Mouse (Mus musculus) MEL-GATA-1-ER (cell line): ENCODE results near the gene Ppm1b.

Source experiments
- DNase-seq: peaks from one replicate; pipeline ENCODE4 v3.0.0-alpha.2; 2012; ENCODE audit warnings: low read depth; ENCODE audit errors: extremely low read depth

The Ppm1b gene

DNA sequence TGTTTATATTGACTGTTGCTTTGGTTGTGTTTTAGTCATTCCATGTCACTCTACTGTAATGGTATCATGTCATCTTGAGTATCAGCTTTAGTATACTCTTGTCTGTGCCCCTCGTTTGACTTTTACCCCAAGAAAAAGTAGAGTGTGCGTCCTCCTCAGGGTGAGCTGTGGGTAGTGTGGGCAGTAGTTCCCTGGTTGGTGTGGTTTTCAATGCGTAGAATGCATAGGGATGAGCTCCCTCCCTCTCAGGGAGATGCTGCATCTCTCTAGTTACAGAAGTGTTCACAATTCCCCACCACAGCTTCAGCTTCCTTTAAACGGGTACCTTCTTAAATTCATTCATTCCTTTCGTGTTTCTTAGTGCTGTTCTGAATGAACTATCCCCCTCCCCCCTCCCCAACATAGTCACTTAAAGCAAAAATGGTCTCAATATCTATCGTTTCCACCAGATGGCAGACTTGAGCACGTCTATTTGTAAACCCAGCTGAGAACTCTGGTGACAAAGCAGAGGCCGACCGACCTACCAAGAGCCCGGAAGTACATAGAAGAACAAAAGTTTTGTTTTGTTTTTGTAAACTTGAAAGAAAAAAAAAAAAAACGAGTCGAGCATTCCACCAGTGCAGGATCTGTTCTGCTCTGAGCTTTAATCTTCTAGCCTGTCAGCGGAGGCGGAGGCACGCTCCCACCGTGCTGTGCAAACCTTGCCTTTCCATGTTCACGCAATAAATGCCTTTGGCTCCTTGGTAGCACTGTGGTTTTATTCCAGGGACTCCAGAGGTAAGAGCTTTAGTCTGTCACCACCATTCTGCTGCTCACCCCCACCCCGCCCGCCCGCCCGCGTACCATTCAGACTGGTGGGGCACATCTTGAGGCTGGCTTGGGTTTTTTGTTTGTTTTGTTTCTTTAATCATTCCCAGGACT is 67.0 kb downstream of the Ppm1b start:
- peak; percentile 21 for DNase-seq

DNA sequence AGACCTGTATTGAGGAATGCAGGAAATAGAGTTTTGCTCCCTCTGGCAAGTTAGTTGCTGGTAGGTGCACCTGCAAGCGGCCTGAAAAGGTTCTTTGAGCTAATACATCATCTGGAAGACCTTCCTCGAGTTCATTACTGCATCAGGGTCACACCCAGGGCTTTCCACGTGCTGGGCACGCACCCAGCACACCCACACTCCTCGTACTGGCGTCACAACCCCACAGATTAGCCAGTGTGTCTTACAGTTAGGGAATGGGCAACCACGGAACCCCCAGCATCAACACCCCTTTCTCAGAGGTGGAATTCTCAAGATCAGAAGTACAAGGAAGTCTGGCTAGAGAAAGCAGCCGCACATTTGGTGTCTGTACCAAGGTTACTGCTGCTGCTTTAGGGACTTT is 67.7 kb downstream of the Ppm1b start:
- DNase-seq, result no peak

DNA sequence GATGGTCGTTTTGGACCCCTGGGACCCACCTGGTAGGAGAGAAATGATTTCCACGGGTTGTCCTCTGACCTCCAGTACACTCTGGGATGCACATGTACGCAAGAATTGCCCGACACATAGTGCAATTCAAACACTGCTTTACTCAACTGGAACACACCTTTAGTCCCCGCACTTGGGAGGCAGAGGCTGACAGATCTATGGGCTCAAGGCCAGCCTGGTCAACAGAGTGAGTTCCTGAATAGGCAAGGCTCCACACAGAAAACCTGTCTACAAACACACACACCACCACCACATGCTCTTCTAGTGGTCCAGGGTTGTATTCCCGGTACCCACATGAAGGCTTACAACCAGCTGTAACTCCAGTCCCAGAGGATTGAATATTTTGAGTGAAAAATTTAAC is 68.6 kb downstream of the Ppm1b start:
- no peak for DNase-seq

DNA sequence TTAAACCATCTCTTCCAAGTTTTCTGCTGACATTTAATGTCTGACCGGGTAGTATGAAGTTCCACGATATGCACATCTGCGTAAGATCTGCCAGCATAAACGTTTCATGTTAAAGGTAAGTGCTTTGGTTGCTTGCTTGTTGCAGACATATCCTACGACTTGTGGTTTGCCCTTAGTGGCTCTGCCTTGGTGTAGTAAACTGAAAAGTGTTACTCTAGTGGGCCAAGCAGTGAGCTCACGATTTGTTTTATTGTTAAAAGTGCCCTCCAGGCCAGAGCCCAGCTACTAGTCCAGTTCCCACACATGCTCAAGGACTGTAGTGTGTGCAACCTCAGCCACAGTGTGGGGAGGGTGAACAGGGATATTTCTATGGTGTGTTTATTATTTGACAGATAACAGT is 69.9 kb downstream of the Ppm1b start:
- no peak for DNase-seq

DNA sequence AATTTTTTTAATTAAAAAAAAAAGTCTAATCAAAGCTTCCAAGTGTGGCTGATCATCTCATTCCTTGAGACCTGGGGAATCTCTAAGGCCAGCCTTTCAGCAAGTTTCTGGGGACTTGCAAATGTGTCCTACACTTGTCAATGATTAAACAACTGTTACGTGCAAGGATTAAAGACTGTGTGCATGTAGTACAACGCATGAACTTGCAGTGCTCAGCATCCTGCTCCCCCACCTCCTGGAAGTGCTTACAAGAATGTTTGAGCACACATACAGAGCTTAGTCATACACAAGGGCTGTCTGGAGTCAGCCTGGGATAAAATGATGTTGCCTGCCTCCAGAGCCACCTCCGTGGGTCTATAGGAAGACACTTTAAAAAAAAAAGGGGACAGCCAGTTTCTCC is 70.7 kb downstream of the Ppm1b start:
- DNase-seq, result no peak

DNA sequence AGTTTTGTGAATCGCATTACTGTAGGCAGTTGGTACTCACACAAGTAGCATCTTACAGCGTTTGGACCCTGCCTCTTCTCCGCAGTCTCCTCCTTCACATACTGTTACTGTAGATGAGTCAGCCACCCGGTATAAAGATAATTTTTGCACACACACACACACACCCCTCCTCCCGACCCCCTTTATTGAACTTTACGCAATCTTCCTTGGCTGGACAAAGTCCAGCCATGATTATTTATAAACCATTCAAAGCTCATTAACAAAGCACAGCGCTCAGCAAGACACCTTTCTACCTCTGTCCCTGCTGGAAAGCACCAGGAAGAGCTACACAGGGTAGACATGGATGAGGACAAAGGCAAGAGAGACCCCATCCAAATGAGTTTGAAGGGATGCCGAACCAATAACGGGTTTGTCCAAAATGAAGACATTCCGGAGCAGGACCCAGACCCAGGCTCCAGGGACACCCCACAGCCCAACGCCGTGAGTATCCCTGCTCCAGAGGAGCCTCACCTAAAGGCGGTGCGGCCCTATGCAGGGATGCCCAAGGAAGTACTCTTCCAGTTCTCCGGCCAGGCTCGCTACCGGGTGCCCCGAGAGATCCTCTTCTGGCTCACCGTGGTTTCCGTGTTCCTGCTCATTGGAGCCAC is 71.7 kb downstream of the Ppm1b start, which contains the start of gene Slc3a1:
TSS of gene Slc3a1 (plus strand) at position 284 of the 647 bp plus-strand sequence.
- no peak for DNase-seq

DNA sequence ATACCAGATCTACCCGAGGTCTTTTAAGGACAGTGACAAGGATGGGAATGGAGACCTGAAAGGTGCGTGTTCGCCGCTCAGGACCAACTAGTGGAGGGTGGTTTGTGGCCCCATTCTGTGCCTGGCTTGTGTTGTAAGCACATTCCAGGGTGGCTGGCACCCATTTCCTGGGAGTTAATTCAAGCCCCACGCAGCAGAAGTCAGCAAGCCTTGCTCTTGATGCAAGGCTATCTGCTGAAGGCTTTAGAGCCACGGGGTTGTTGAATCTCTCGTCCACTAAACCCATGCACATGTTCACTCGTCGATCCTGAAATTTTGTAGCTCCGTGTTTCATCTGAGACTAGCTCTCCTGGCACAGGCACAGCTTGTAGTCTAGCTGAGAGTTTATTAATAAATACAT is 72.3 kb downstream of the Ppm1b start:
- DNase-seq, result no peak

DNA sequence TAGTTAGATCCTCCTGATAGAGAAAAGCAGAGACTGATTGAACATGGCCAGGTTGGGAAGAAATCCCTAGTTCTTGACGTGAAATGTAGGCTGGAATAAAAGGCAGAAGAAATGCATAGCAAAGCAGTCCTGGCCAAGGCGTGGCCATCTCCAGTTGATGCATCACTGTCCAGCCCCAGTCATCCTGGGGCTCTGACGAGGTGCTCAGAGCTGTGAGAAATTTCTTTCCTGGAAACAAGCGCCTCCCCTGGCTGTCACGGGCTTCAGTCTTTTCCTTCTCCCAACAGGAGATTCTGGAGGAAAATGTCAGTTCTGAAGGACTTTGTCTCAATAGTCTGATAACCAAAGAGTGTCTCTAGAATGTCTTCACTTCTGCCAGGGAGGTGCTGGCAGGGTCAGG is 74.1 kb downstream of the Ppm1b start:
- DNase-seq, result no peak

DNA sequence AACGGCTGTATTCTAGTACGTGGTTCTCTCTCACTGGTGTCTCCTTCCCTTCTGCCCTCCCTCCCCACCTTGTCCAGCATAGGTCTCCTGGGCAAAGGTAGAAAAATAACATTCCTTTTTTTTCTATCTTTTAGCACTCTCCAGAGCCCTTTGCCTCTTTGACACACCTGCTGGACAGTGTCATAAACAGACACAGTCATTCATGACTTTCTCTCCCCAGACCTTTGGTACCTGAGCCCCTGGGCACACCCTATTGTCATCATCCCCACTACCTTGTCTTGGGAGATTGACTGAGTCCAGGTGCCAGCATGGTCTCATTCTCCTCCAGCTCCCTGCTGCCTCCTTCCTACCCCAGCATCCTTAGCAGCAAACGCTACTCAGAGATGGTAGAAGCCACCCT is 76.5 kb downstream of the Ppm1b start:
- DNase-seq, result no peak

DNA sequence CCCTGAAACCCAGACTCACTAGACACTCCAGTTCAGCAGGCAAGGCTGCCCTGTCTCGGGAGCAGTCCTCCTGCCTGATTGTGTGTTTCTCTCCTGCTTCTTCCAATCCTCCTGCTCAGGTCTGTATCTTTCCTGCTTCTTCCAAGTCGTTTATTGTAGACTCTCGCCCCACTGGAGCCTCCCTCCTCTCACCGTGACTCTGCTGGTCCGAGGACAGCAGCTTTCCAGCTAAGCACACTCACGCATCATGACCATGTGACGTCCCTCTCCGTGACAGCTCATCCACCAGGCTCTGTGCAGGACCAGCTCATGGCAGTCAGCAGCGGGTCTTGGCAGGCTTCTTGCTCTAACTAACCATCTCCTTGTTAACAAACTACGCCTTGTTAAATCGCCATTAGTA is 77.5 kb downstream of the Ppm1b start:
- DNase-seq, result no peak

DNA sequence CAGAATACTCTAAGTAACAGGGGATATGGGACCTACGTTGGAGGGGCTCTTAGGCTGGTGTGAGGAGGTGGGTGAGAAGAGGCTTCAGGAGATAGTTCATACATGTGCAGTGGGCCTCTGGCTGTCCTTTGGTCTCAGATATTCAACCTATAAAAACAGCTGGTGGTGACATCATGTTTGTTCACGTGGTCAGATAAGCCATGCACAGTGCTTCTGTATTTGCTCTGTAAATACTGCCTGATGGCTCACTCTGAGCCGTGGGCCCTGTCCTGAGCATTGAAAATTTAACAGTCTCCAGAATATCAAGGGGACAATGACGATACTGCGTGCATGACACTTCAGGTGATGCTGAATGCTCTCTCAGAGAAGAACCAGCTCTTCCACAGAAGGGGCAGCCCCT is 81.3 kb downstream of the Ppm1b start:
- no peak for DNase-seq

DNA sequence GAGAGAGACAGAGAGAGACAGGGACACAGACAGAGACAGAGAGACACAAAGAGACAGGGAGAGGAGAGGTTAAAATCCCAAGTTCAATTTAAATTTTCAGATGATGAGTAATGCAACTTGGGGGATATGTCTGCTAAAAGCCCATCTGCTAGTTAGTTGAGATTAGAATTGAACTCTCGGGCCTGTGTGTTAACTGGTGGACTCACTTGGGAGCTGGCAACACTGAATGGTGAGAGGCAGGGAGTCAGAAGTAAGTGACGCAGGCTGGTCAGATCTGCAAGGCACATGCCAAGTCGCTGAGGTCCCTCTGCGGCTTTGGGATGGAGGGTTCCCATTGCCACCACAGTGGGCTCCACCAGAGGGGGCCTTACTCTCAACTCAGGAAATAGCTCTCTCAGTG is 81.8 kb downstream of the Ppm1b start:
- DNase-seq, result no peak

DNA sequence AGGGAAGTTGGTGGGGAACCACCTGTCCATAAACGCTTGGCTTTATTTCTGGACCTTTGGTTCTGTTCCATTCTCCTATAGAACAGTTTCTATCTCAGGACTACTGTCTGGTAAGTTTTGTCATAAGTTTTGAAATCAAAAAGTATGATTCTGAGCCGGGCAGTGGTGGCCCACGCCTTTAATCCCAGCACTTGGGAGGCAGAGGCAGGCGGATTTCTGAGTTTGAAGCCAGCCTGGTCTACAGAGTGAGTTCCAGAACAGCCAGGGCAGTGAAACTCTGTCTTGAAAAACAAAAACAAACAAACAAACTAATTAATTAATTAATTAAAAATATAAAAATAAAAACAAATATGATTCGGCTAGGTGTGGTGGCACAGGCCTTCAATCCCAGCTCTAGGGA is 82.2 kb downstream of the Ppm1b start:
- no peak for DNase-seq

DNA sequence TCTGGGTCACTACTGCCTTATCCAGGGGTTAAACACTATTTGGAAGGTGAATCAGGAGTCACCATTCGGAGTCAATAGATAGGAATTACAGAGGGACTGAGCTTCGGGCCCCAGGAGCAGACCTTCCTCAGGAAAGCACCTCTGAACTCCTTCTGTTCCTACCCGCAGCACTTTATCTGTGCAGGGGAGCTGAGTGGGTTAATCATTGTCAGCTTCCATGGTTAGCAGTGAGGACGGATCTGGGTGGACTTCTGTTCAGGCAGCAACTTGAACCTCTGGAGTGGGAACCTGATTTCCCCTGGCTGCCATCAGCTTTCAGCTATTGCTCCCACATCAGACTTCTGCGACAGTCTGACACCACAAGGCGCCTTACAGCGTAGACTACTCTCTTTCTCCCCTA is 84.4 kb downstream of the Ppm1b start:
- no peak for DNase-seq

DNA sequence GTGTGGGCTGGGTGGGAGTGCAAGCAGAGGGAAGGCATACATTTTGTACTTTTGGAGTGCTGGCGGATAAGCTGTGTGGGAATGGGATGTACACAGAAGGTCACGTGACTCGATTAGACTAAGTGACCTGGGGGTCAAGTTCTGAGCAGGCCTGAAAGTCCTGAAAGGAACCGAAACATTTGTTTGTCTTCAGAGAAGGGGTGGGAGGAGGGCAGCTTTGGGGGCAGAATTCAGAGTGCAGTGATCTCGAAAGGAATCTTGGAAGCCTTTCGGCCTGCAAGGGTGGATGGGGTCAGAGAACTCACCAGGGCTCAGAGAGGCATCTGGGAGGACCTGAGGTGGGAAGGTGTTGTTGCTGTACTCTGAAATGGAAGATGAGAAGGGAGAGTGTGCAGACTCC is 85.9 kb downstream of the Ppm1b start:
- DNase-seq, result no peak

DNA sequence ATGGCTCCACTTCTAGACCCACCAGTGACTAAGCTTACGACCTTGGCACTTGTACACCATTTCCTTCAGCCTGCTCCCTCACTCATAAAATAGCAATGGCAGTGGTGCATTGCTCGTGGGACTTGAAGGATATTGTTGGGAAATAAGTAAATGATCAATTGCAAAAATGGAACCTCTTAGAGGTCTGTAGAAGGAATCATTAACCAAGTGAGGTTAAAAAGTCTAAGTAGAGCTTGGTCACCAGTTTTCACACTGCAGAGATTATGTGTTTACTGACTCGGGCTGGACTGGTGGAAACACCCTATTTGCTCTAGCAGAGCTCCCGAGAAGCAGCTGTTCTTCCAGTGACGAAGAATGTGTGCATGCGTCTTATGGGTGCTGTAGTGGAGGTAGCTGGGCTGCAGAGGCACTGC is 86.9 kb downstream of the Ppm1b start:
- no peak for DNase-seq

DNA sequence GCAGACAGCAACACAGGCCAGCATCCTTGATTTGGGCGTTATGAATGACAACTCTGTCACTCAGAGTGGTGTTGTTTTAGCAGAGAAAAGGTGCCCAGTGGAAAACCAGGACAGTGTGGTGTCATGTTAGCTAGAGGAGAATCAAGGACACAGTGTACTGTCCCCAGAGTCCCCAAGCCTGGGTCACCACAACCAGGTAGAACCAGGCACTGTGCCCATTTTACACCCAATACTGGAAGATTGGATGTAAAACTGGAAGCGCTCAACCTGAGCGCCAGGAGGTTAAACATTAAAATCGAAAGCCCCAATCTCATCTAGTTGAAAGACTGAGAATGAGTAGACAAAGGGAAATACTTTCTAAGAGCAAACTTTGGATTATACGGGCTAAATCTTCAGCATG is 87.9 kb downstream of the Ppm1b start:
- DNase-seq, result no peak

DNA sequence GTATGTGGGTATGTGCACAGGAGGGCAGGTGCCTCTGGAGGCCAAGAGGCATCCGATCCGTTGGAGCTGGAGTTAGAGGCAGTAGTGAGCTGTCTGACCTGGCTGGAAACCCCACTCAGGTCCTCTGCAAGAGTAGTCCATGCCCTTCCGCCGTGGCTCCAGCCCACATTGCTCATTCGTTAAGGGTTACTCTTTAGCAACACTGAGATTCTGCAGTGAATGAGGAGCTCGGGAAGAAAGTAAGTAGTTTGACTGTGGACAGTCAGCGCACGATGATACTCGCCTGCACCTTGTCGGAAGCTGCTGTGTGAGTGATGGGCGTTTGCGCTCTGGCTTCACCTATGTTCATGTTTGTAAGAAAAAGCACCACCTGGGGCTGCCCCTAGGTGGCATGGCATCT is 88.6 kb downstream of the Ppm1b start:
- no peak for DNase-seq

DNA sequence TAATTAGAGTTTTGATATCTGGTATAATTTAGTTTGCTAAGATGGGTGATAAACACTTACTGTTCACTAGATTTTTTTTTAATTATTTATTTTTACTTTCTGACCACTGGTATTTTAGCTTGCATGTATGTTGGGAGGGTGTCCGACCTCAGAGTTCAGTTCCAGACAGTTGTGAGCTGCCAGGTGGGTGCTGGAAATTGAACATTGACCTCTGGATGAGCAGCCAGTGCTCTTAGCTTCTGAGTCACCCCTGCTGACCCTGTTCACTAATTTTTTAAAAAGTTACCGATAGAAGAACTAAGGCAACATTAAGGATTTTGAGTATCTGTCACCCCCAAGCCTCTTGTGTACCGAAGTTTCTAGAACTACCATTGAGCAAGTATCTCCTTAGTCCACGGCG is 91.8 kb downstream of the Ppm1b start:
- DNase-seq, result no peak

DNA sequence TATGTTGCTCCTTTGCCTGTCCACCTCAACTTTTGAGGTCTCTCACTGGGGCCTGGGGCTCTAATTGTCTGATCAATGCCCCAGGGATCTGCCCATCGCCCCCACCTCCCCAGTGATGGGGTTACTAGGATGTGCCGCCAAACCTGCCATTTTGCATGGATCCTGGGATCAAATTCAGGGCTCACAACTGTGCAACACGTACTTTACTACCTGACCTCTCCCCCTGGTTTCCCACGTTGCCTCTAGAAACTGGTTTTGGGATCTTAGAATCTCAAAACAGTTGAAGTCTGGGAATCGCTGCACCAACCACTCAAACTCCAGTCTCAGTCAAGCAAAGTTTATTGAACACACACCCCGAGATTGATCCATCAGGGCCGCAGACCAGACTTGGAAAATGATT is 101.7 kb downstream of the Ppm1b start:
- no peak for DNase-seq

DNA sequence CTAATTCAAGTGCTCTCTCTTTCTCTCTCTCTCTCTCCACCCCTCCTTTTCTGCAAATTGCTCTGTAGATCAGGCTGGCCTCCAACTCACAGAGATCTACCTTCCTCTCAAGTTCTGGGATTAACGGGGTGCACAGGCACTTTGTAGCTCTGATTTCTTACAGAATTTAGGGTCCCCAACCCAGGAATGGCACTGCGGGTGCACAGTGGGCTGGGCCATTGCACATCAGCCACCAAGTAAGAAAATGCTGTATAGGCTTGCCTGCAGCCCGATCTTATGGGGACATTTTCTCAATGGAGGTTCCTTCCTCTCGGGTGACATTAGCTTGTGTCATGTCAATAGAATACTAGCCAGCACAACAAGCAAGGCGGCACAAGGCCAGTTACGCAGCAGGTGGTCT is 102.6 kb downstream of the Ppm1b start:
- no peak for DNase-seq

DNA sequence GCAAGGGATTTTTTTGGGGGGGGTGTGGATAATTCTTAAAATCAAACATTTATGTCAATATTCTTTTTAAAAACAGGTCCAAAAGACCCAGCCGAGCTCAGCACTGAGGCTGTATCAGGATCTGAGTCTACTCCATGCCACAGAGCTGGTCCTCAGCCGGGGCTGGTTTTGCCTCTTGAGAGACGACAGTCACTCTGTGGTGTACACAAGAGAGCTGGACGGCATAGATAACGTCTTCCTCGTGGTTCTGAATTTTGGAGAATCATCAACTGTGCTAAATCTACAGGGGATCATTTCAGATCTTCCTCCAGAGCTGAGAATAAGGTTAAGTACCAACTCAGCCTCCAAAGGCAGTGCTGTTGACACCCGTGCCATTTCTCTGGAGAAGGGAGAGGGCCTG is 107.0 kb downstream of the Ppm1b start:
- no peak for DNase-seq

DNA sequence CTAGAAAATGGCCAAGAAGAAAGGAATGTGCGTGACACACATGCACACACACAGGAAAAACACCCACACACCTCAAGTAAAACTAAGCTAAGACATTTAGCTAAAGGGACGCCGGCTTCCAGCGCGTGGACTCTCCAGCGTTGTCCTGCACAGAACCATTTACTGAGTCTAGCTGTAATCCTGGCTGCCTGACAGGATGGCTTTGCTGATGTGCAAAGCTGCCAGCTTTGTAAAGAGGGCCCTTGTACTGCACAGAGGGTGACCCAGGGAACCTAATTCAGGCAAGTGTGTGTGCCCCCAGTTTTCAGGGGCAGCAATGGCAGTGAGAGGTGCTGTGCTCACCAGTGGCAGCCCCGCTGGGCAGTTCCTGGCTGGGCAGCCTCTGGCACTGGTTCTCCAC is 110.8 kb downstream of the Ppm1b start:
- DNase-seq, result no peak
